Mouse (Mus musculus): Measurements from ENCODE around the gene Cyp27a1.

GRCm38 (mm10) chr1:74719281-74719680 is 5.9 kb downstream of the Cyp27a1 start:
- TF ChIP-seq CTCF (IDR thresholded peaks at IDR 0.05; ENCODE audit: low read depth), result no peak
- no peak for TF ChIP-seq EP300 (IDR thresholded peaks at IDR 0.05; ENCODE audit: low read depth)
